Mouse (Mus musculus) hindbrain, embryonic 11.5 days (tissue): ENCODE measurements around the gene Mettl3. TPM values are rescaled to one million over a fixed set of nuclear protein-coding genes. Genes with fewer than 3 reads are reported as not detected.

ENCODE experiments used
- ATAC-seq: fragments of 200-750 bp; cut with Nextera tagmentation; 2 replicates; pipeline ENCODE4 v1.8.0; 2017; ENCODE audit warnings: mild to moderate bottlenecking, moderate TSS enrichment, moderate library complexity; ENCODE audit not compliant: low FRiP score
- DNase-seq: peaks from one replicate; pipeline ENCODE4 v3.0.0-alpha.2; 2015; ENCODE audit warnings: low spot score
- H3K27ac ChIP-seq: fragments of 300-500 bp; sonication (generic); 2 replicates; pipeline ENCODE4 v1.5.1; 2014; ENCODE audit warnings: mild to moderate bottlenecking, low read depth, low read length
- H3K27me3 ChIP-seq: fragments of 300-500 bp; sonication (generic); 2 replicates; pipeline ENCODE4 v1.6.1; 2014; ENCODE audit warnings: mild to moderate bottlenecking, low read length, moderate library complexity, mixed read lengths; ENCODE audit not compliant: control insufficient read depth, insufficient read depth
- H3K36me3 ChIP-seq: fragments of 300-500 bp; sonication (generic); 2 replicates; pipeline ENCODE4 v1.6.1; 2014; ENCODE audit warnings: mild to moderate bottlenecking, low read length, moderate library complexity, mixed read lengths; ENCODE audit not compliant: control insufficient read depth, insufficient read depth
- H3K4me1 ChIP-seq: fragments of 300-500 bp; sonication (generic); replicated peaks from 2 replicates; pipeline ENCODE4 v1.6.1; 2014; ENCODE audit warnings: low read length, mixed read lengths; ENCODE audit not compliant: control insufficient read depth, insufficient read depth
- H3K4me2 ChIP-seq: fragments of 300-500 bp; sonication (generic); replicated peaks from 2 replicates; pipeline ENCODE4 v1.6.1; 2014; ENCODE audit warnings: mild to moderate bottlenecking, low read depth, low read length
- H3K4me3 ChIP-seq: fragments of 300-500 bp; sonication (generic); 2 replicates; pipeline ENCODE4 v1.5.1; 2014; ENCODE audit warnings: low read depth, low read length
- H3K9ac ChIP-seq: fragments of 300-500 bp; sonication (generic); 2 replicates; pipeline ENCODE4 v1.6.1; 2014; ENCODE audit warnings: low read depth, low read length
- H3K9me3 ChIP-seq: fragments of 300-500 bp; sonication (generic); 2 replicates; pipeline ENCODE4 v1.6.1; 2016; ENCODE audit warnings: low read length; ENCODE audit not compliant: control insufficient read depth
- WGBS: fragments of 180-500 bp; shearing (Covaris S2); extraction: QIAGEN DNeasy Blood & Tissue Kit; methylation state at CpG from one replicate; pipeline ENCODE4 v1.1.7; 2014; 5-methylcytosine and 5-hydroxymethylcytosine counted together
- polyA plus RNA-seq: library from polyadenylated mRNA; unstranded; fragments of >200 nt; fragmentation: Nextera tagmentation; extraction: Ambion mirVana; gene quantifications from 2 replicates; pipeline ENCODE4 v1.2.1, GENCODE M21; 2014

Gene Mettl3
- polyA plus RNA-seq, result 46.0 and 48.7 TPM in 2 replicates

DNA sequence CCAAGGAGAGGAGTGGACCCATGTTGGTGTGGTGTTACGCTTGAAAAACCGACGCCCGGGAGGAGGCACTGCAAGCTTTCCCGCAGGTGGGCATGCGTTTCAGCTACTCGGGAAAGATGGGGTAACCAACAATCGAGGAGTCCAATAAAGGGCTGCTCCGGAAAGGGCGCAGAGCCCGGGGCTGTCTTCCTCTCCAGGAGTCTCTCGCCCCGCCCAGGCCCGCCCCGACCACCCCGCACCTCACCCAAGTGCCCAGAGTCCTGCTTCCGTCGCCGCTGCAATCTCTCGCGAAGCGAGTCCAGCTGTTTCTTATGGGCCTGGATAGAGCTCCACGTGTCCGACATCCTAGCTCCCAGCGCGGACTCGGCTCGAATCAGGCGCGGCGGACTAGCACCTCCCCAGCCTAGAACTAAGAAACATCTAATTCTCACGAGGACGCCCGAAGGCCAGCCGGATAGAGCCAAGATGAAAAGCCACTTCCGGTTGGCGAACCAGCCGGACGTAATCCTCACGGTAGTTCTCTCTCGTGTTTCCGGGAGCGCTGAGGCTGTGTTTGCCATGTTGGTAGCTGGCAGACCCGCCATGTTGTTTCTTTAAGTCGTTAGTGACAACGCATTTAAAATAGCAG, at the start of gene Mettl3:
TSS of gene Mettl3 (minus strand) at position 485 of the 628 bp plus-strand sequence.
- ATAC-seq (peak; percentile 96), DNase-seq (peak; percentile 93)
- Histone ChIP-seq H3K4me3 (peak within 1 kb of the TSS; percentile 73), H3K27me3 (no peaks in the 10 kb centered on the region), H3K36me3 (no peaks in the 10 kb centered on the region), H3K4me1 (no peaks in the 10 kb centered on the region), H3K9me3 (no peaks in the 10 kb centered on the region), H3K9ac (peak within 1 kb of the TSS; percentile 73), H3K27ac (peak within 1 kb of the TSS; percentile 88), H3K4me2 (peak within 1 kb of the TSS; percentile 61)
- WGBS, result 0% methylated on average over 41 of the region's 46 CpGs

DNA sequence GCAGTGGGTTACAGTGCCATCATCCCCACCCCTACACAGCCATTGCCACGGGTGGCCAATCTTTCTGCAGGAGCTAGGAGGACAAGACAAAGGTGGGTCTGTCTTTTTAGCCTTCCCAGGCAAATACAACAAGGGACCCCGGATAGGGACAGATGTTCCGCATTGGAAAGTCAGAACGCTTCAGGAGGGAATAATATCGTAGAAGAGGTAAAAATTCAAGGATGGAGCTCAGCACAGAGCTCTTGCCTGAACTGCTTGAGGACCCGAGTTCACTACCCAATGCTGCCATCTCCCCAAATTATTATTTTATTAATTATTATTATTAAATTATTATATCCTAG, 34.6 kb upstream of the Mettl3 start:
- H3K4me1 ChIP-seq, result no peaks in the 10 kb centered on the region
- H3K4me2 ChIP-seq, result no peak overlapping the region
- no peaks in the 10 kb centered on the region for H3K9me3 ChIP-seq
- no peak overlapping the region for H3K4me3 ChIP-seq
- DNase-seq, result no peak
- H3K36me3 ChIP-seq, result no peaks in the 10 kb centered on the region
- 81% methylated on average over 6 of the region's 6 CpGs for WGBS
- no peaks in the 10 kb centered on the region for H3K27me3 ChIP-seq
- ATAC-seq, result no peak
- no peak overlapping the region for H3K27ac ChIP-seq
- 0 out of 2 replicates have a peak overlapping the region, but pooled peaks have one; percentile 11 for H3K9ac ChIP-seq

DNA sequence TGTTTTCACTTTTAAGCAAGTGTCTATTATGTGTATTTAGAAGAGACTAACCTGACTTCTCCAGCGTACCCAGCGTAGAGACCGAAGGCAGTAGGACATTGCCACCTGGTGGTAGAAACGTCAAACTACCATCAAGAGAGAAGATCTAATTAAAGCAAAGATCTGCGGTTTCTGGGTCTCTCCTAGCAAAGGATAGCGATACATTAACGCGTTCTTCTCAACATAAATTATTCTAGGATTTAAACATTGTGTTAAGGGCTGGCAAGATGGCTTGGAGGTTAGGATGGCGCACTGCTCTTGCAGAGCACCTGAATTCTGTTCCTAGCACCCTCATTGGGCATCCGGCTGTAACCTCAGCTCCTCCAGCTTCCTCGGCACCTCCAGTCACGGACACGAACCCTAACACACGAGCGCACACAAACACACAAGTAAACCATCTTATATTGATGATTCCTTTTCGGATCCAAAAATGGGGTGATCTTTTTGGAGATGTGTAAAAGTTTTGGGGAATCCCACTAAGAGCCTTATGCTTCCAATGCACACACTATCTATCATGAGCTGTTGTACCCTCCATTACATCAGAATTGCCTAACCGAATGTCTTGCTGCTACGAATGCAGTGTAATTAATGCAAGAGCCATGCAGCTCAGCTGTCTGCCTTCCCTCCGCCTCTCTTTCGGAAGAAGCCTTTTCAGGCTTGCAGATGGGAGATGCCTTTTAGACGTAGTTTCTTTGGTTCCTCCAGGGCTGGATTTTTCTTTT, 34.0 kb upstream of the Mettl3 start:
- Histone ChIP-seq H3K9ac (0 out of 2 replicates have a peak overlapping the region, but pooled peaks have one; percentile 11), H3K27ac (no peak overlapping the region), H3K36me3 (no peaks in the 10 kb centered on the region), H3K9me3 (no peaks in the 10 kb centered on the region), H3K27me3 (no peaks in the 10 kb centered on the region), H3K4me3 (no peak overlapping the region), H3K4me1 (no peaks in the 10 kb centered on the region), H3K4me2 (0 out of 2 replicates have a peak overlapping the region, but pooled peaks have one; percentile 12)
- DNase-seq (peak; percentile 80), ATAC-seq (peak; percentile 60; the same call in 1 of the 2 replicates)
- 35% methylated on average over 21 of the region's 21 CpGs for WGBS

GRCm38 (mm10) chr14:52332171-52332570, 27.2 kb upstream of the Mettl3 start:
- H3K27me3 ChIP-seq, result no peaks in the 10 kb centered on the region
- H3K4me3 ChIP-seq, result no peak overlapping the region
- ATAC-seq (no peak), DNase-seq (no peak)
- 67% methylated on average over 1 of the region's 3 CpGs for WGBS
- H3K4me2 ChIP-seq, result no peak overlapping the region
- H3K9ac ChIP-seq, result no peak overlapping the region
- H3K9me3 ChIP-seq, result no peaks in the 10 kb centered on the region
- H3K36me3 ChIP-seq, result no peaks in the 10 kb centered on the region
- no peaks in the 10 kb centered on the region; the same call in 1 of the 2 replicates for H3K4me1 ChIP-seq
- peak overlapping the region; percentile 53; the same call in 1 of the 2 replicates for H3K27ac ChIP-seq

- Histone ChIP-seq H3K27ac (peak overlapping the region; percentile 53), H3K9me3 (no peaks in the 10 kb centered on the region), H3K27me3 (no peaks in the 10 kb centered on the region), H3K4me3 (no peak overlapping the region), H3K4me1 (no peaks in the 10 kb centered on the region; the same call in 1 of the 2 replicates), H3K4me2 (no peak overlapping the region), H3K9ac (no peak overlapping the region), H3K36me3 (no peaks in the 10 kb centered on the region)
- no peak for DNase-seq
- ATAC-seq, result 0 out of 2 replicates have a peak, but pooled peaks have one; percentile 44
- WGBS, result 7% methylated on average over 4 of the region's 4 CpGs
Measured at GRCm38 (mm10) chr14:52331069-52331750, 26.3 kb upstream of the Mettl3 start.

DNA sequence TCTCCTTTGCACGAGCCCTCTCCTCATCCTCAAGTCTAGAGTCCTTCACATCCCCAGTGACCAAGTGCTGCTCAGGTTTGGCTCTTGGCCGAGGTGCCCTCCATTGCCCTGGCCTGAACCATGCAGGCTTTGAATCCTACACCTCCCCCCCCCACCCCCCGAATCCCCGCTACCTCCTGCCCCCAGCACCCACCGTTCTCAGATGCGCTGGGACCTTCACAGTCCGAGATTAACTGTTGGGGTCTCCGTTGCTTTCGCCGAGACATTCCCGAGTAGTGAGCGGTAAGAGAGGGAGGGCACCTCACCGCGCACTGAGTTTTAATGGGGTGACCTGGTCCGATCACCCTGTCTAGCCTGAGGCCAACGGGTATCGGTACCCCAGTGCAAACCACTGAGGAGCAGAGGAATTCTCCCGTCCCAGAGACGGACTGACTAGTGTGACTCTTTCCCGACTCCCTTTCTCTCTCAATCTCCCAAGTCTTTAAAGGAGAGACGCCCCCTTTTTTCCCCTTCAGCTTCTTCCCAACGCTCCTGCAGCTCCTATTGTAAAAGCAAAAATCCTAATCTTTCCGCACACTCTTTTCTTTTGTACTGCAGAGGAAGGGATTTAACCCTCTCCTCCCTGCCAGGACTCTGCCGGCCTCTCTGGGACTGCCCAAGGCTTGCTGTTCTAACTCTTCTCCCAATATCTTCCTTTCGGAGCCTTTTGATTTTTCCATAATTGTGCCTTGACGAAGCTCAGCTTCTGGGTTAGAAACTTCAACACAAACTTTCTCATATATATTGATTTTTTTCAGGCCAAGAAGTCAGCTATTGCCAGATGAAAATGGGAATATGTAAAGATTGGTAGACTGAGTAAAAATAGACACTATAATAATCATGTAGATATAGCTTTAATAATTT, 23.2 kb upstream of the Mettl3 start, which contains the start of gene Sall2:
TSS of gene Sall2 (minus strand) at position 853 of the 903 bp plus-strand sequence.
- H3K36me3 ChIP-seq, result no peaks in the 10 kb centered on the region
- no peaks in the 10 kb centered on the region for H3K27me3 ChIP-seq
- H3K4me2 ChIP-seq, result peak within 1 kb of the TSS; percentile 63
- ATAC-seq, result peak; percentile 72
- no peaks in the 10 kb centered on the region; the same call in 1 of the 2 replicates for H3K4me1 ChIP-seq
- WGBS, result under 1% methylated on average over 26 of the region's 26 CpGs
- peak within 1 kb of the TSS; percentile 60 for H3K9ac ChIP-seq
- peak; percentile 64 for DNase-seq
- peak within 1 kb of the TSS; percentile 85 for H3K27ac ChIP-seq
- H3K4me3 ChIP-seq, result peak within 1 kb of the TSS; percentile 48
- no peaks in the 10 kb centered on the region for H3K9me3 ChIP-seq

DNA sequence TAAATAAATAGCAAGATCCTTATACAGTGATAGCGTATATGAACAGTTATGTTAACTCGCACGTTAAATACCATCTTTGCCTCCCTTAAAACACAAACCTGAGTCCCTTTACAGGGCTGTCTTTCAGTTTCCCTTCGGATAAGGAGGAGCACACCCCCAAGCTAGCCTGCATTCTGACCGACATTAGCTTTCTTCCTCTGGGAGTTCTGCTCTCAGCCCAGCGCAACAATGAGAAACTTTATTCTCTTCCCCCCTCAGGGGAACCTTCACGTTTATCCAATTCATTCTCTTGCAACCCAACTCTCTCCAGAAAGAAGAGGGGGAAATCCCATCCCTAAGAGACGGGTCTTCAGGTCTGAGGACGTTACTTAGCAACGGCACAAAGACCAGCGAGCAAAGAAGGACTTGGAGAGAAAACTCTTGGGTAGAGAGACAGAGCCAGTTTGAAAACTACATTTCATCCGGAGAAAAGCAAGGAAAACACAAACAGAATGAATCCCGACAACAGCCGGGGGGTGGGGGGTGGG, 22.5 kb upstream of the Mettl3 start:
- Histone ChIP-seq H3K4me2 (peak overlapping the region; percentile 63), H3K27me3 (no peaks in the 10 kb centered on the region), H3K9ac (peak overlapping the region; percentile 60), H3K27ac (peak overlapping the region; percentile 85), H3K4me1 (no peaks in the 10 kb centered on the region; the same call in 1 of the 2 replicates), H3K4me3 (peak overlapping the region; percentile 48), H3K9me3 (no peaks in the 10 kb centered on the region), H3K36me3 (no peaks in the 10 kb centered on the region)
- WGBS, result under 1% methylated on average over 14 of the region's 14 CpGs
- ATAC-seq (peak; percentile 69), DNase-seq (peak; percentile 68)
